Comparison of ENCODE assay signal across 16 mouse cellular contexts in genomic region chrX:136822371-136822770, GRCm38 (mm10). TPM values are rescaled to one million over a fixed set of nuclear protein-coding genes. Genes with fewer than 3 reads are reported as not detected.
DNase-seq lines count a peak whose midpoint lies in the region; ATAC-seq and TF ChIP-seq lines count a peak whose summit lies in the region.
"Had no signal": no experiment of that assay in that cellular context is flagged by ENCODE, and none has a peak within 500 bp of the region (broad histone marks: within the 10 kb centered on the region; RNA-seq: fewer than 3 reads in every experiment).

TSS of gene Plp1 (plus strand) at chrX:136822671.

- H3K4me1 ChIP-seq in embryonic facial prominence, embryonic 10.5 days = 0 out of 2 replicates have a peak, but pooled peaks cover 4% of the 10 kb centered on the region
- no peaks in the 10 kb centered on the region for H3K4me1 ChIP-seq in hindbrain, embryonic 13.5 days (replicated peaks)
- H3K4me1 ChIP-seq in lung, postnatal 0 days (ENCODE audit: insufficient read depth, low read depth, low read length) = no peaks in the 10 kb centered on the region
- H3K4me1 ChIP-seq: limb, embryonic 13.5 days; lung, embryonic 15.5 days had no signal

- no peak within 1 kb of the TSS for H3K4me2 ChIP-seq in hindbrain, embryonic 13.5 days
- no peak within 1 kb of the TSS for H3K4me2 ChIP-seq in lung, postnatal 0 days (replicated peaks; ENCODE audit: low read depth, low read length)
- H3K4me2 ChIP-seq: limb, embryonic 13.5 days; lung, embryonic 15.5 days had no signal

- H3K27ac ChIP-seq in embryonic facial prominence, embryonic 10.5 days (replicated peaks) = no peak within 1 kb of the TSS
- no peak within 1 kb of the TSS for H3K27ac ChIP-seq in hindbrain, embryonic 13.5 days
- H3K27ac ChIP-seq in lung, postnatal 0 days (ENCODE audit: low read length) = no peak within 1 kb of the TSS
- H3K27ac ChIP-seq: limb, embryonic 13.5 days; lung, embryonic 15.5 days had no signal

- H3K27me3 ChIP-seq in embryonic facial prominence, embryonic 10.5 days (replicated peaks; ENCODE audit: low read depth, poor library complexity, severe bottlenecking) = peaks cover 87% of the 10 kb centered on the region
- no peaks in the 10 kb centered on the region for H3K27me3 ChIP-seq in hindbrain, embryonic 13.5 days
- no peaks in the 10 kb centered on the region for H3K27me3 ChIP-seq in lung, postnatal 0 days (replicated peaks; ENCODE audit: insufficient read depth, low read length)
- H3K27me3 ChIP-seq: lung, embryonic 15.5 days had no signal

- TF ChIP-seq CTCF in lung, postnatal 0 days (IDR thresholded peaks at IDR 0.05) = no peak

- no peaks in the 10 kb centered on the region for H3K36me3 ChIP-seq in embryonic facial prominence, embryonic 10.5 days (replicated peaks)
- no peaks in the 10 kb centered on the region for H3K36me3 ChIP-seq in hindbrain, embryonic 13.5 days
- H3K36me3 ChIP-seq in lung, postnatal 0 days (ENCODE audit: insufficient read depth, low read length) = no peaks in the 10 kb centered on the region
- H3K36me3 ChIP-seq: limb, embryonic 13.5 days; lung, embryonic 15.5 days had no signal

- WGBS in embryonic facial prominence, embryonic 10.5 days = 24% methylated on average over 1 of the region's 1 CpGs
- WGBS in hindbrain, embryonic 13.5 days = 14% methylated on average over 1 of the region's 1 CpGs
- 23% methylated on average over 1 of the region's 1 CpGs for WGBS in lung, postnatal 0 days

- TF ChIP-seq EP300 in lung, postnatal 0 days (IDR thresholded peaks at IDR 0.05) = no peak

- no peak for ATAC-seq in hindbrain, embryonic 13.5 days (ENCODE audit: low FRiP score)
- no peak for ATAC-seq in lung, postnatal 0 days
- no peak for ATAC-seq in megakaryocyte, adult 5-6 weeks (ENCODE audit: poor library complexity, severe bottlenecking)
- ATAC-seq: intestine, embryonic 16.5 days had no signal

- no peak for DNase-seq in layer of hippocampus, adult 18-20 months (ENCODE audit: low spot score in 2 of 2)
- no peak for DNase-seq in layer of hippocampus, adult 11-12 months (ENCODE audit: low spot score)
- no peak for DNase-seq in embryonic facial prominence, embryonic 10.5 days (ENCODE audit: low spot score)
- no peak for DNase-seq in left cerebral cortex, postnatal 36 days (ENCODE audit: low spot score in 2 of 2)
- no peak for DNase-seq in lung, postnatal 0 days (ENCODE audit: low spot score)
- DNase-seq in Muller cell, postnatal 12 days (ENCODE audit: inconsistent ontology term) = no peak
- DNase-seq: adrenal gland, postnatal 25 days; cerebellum, adult 9-10 months; gastrocnemius, postnatal 14 days; right cerebral cortex, adult 18-20 months; thymus, postnatal 4 days had no signal

- intact Hi-C loops in left cerebral cortex, postnatal 36 days (cut with DNase I) = loop anchor here (5.0 kb wide), 1 partner anchor 60 kb away; no protein-coding TSS in a partner anchor

- H3K9me3 ChIP-seq in embryonic facial prominence, embryonic 10.5 days = no peaks in the 10 kb centered on the region
- H3K9me3 ChIP-seq in hindbrain, embryonic 13.5 days = no peaks in the 10 kb centered on the region
- H3K9me3 ChIP-seq in lung, postnatal 0 days (ENCODE audit: low read length) = no peaks in the 10 kb centered on the region
- H3K9me3 ChIP-seq: limb, embryonic 13.5 days; lung, embryonic 15.5 days had no signal

- H3K9ac ChIP-seq in hindbrain, embryonic 13.5 days = no peak within 1 kb of the TSS
- no peak within 1 kb of the TSS for H3K9ac ChIP-seq in lung, postnatal 0 days (replicated peaks; ENCODE audit: low read depth)
- H3K9ac ChIP-seq: limb, embryonic 13.5 days; lung, embryonic 15.5 days had no signal

- no peak within 1 kb of the TSS for H3K4me3 ChIP-seq in embryonic facial prominence, embryonic 10.5 days
- H3K4me3 ChIP-seq in hindbrain, embryonic 13.5 days = no peak within 1 kb of the TSS
- H3K4me3 ChIP-seq in lung, postnatal 0 days (ENCODE audit: low read depth, low read length) = no peak within 1 kb of the TSS
- H3K4me3 ChIP-seq: limb, embryonic 13.5 days; lung, embryonic 15.5 days had no signal

RNA-seq across cellular contexts. Expression of gene Plp1, which starts in this region (rescaled TPM):
- total RNA-seq in layer of hippocampus, adult 18-20 months (2021) = 100 to 1,000 TPM; 682 to 762 TPM
- 11.4 and 11.7 TPM in 2 replicates for polyA plus RNA-seq in embryonic facial prominence, embryonic 10.5 days (2016; fragmentation: Nextera tagmentation; extraction: Ambion mirVana)
- 15.6 and 19.0 TPM in 2 replicates for polyA plus RNA-seq in hindbrain, embryonic 13.5 days (2015; fragmentation: Nextera tagmentation; extraction: Ambion mirVana)
- total RNA-seq in left cerebral cortex, postnatal 36 days (2021) = 1,000 to 10,000 TPM in 1 of 2 experiments, 100 to 1,000 TPM in 1; 788 to 1,170 TPM
- 0.84 and 1.6 TPM in 2 replicates for polyA plus RNA-seq in lung, postnatal 0 days (2015; fragmentation: Nextera tagmentation; extraction: Ambion mirVana)
- total RNA-seq in megakaryocyte, adult 5-6 weeks (2015) = 0.11 and 0.38 TPM in 2 replicates
- 0.08 TPM in 1 of 2 replicates, not detected in the other for total RNA-seq in megakaryocyte, adult 5-6 weeks (2017)

Comparison
In these comparisons a context has a peak if more than half of its experiments do, and no peak if none do; other contexts are left out.
1. RNA of gene Plp1 (total RNA-seq): 788 to 1,170 TPM in left cerebral cortex, postnatal 36 days and 682 to 762 TPM in layer of hippocampus, adult 18-20 months; 0.08 to 0.38 TPM in megakaryocyte, adult 5-6 weeks; every median in the first group is over 100 times any median in the second.